ENCODE assay signal across 8 mouse cellular contexts in genomic region chr11:69686377-69686776, GRCm38 (mm10). TPM values are rescaled to one million over a fixed set of nuclear protein-coding genes. Genes with fewer than 3 reads are reported as not detected.
A peak's percentile ranks its signal among the peaks of the same experiment; 100 is the strongest.
DNase-seq lines count a peak whose midpoint lies in the region; ATAC-seq and TF ChIP-seq lines count a peak whose summit lies in the region.

No protein-coding gene starts in this region.

- TF ChIP-seq POLR2A in testis, adult 2 months (IDR thresholded peaks at IDR 0.05; ENCODE audit: control insufficient read depth, low read depth, low read length), result no peak

- no peaks in the 10 kb centered on the region for H3K36me3 ChIP-seq in embryonic facial prominence, embryonic 15.5 days
- no peaks in the 10 kb centered on the region for H3K36me3 ChIP-seq in intestine, embryonic 14.5 days (ENCODE audit: control insufficient read depth, insufficient read depth, low read length)
- H3K36me3 ChIP-seq in liver, embryonic 13.5 days, result no peaks in the 10 kb centered on the region
- H3K36me3 ChIP-seq in testis, adult 2 months (ENCODE audit: control insufficient read depth, insufficient read depth, low read length), result no peaks in the 10 kb centered on the region

- WGBS in embryonic facial prominence, embryonic 15.5 days, result 11% methylated on average over 4 of the region's 4 CpGs
- WGBS in intestine, embryonic 14.5 days, result 14% methylated on average over 4 of the region's 4 CpGs
- WGBS in liver, embryonic 13.5 days (ENCODE audit: insufficient replicate concordance), result 36% methylated on average over 4 of the region's 4 CpGs

- peak overlapping the region; percentile 51 for H3K27ac ChIP-seq in embryonic facial prominence, embryonic 15.5 days (replicated peaks)
- H3K27ac ChIP-seq in intestine, embryonic 14.5 days (ENCODE audit: low read depth), result no peak overlapping the region
- peak overlapping the region; percentile 21; the same call in 1 of the 2 replicates for H3K27ac ChIP-seq in liver, embryonic 13.5 days
- peak overlapping the region; percentile 96; the same call in 1 of the 2 replicates for H3K27ac ChIP-seq in testis, adult 2 months (ENCODE audit: control insufficient read depth, insufficient read depth, low read depth, low read length)

- TF ChIP-seq CTCF in testis, adult 2 months (IDR thresholded peaks at IDR 0.05; ENCODE audit: control insufficient read depth, insufficient read depth, insufficient replicate concordance, low read depth, low read length), result no peak

- no peaks in the 10 kb centered on the region for H3K27me3 ChIP-seq in embryonic facial prominence, embryonic 15.5 days
- no peaks in the 10 kb centered on the region for H3K27me3 ChIP-seq in intestine, embryonic 14.5 days (replicated peaks; ENCODE audit: control insufficient read depth, insufficient read depth, low read length)
- H3K27me3 ChIP-seq in liver, embryonic 13.5 days, result no peaks in the 10 kb centered on the region
- no peaks in the 10 kb centered on the region for H3K27me3 ChIP-seq in testis, adult 2 months (ENCODE audit: control insufficient read depth, insufficient read depth, low read length)

- no peak for ATAC-seq in embryonic facial prominence, embryonic 15.5 days (ENCODE audit: insufficient number of reproducible peaks, low FRiP score, low TSS enrichment, low read depth)
- ATAC-seq in intestine, embryonic 14.5 days (replicated peaks; ENCODE audit: low FRiP score, low TSS enrichment, low read depth), result no peak
- ATAC-seq in liver, embryonic 13.5 days (ENCODE audit: low read depth), result no peak

- no peak overlapping the region for H3K4me2 ChIP-seq in embryonic facial prominence, embryonic 15.5 days (replicated peaks)
- no peak overlapping the region for H3K4me2 ChIP-seq in intestine, embryonic 14.5 days (ENCODE audit: low read length)
- H3K4me2 ChIP-seq in liver, embryonic 13.5 days, result no peak overlapping the region

- peaks cover 47% of the 10 kb centered on the region for H3K4me1 ChIP-seq in embryonic facial prominence, embryonic 15.5 days
- H3K4me1 ChIP-seq in intestine, embryonic 14.5 days (replicated peaks; ENCODE audit: control insufficient read depth, insufficient read depth, low read length), result peaks cover 17% of the 10 kb centered on the region
- peaks cover 35% of the 10 kb centered on the region for H3K4me1 ChIP-seq in liver, embryonic 13.5 days (replicated peaks)
- H3K4me1 ChIP-seq in testis, adult 2 months (ENCODE audit: control insufficient read depth, insufficient read depth, low read length), result peaks cover 9% of the 10 kb centered on the region

- no peak overlapping the region for H3K9ac ChIP-seq in embryonic facial prominence, embryonic 15.5 days
- no peak overlapping the region for H3K9ac ChIP-seq in intestine, embryonic 14.5 days (ENCODE audit: low read length)
- H3K9ac ChIP-seq in liver, embryonic 13.5 days, result no peak overlapping the region

- H3K4me3 ChIP-seq in embryonic facial prominence, embryonic 15.5 days (replicated peaks), result no peak overlapping the region
- H3K4me3 ChIP-seq in intestine, embryonic 14.5 days (ENCODE audit: low read depth, low read length), result no peak overlapping the region
- no peak overlapping the region for H3K4me3 ChIP-seq in liver, embryonic 13.5 days (replicated peaks)
- no peak overlapping the region for H3K4me3 ChIP-seq in testis, adult 2 months (ENCODE audit: control insufficient read depth, low read depth, low read length)

- H3K9me3 ChIP-seq in embryonic facial prominence, embryonic 15.5 days (replicated peaks), result no peaks in the 10 kb centered on the region
- no peaks in the 10 kb centered on the region for H3K9me3 ChIP-seq in intestine, embryonic 14.5 days (ENCODE audit: control insufficient read depth, low read length)
- no peaks in the 10 kb centered on the region for H3K9me3 ChIP-seq in liver, embryonic 13.5 days (replicated peaks)

- peak; percentile 72 for DNase-seq in urinary bladder, postnatal 10 days (ENCODE audit: low spot score)
- DNase-seq in urinary bladder, adult 2 months (ENCODE audit: low spot score), result no peak
- peak; percentile 70 for DNase-seq in intestine, embryonic 14.5 days (ENCODE audit: low spot score)
- no peak for DNase-seq in liver, embryonic 13.5 days
- DNase-seq in adipocyte (ENCODE audit: low spot score), result no peak
- DNase-seq in yolk sac, embryonic 10.5 days (ENCODE audit: low spot score), result no peak

RNA-seq across cellular contexts. Expression of gene Tnfsf13, which starts 0.8 kb away (rescaled TPM):
- polyA plus RNA-seq in urinary bladder, adult 2 months (2012; rRNA removed), result 5.1 and 6.8 TPM in 2 replicates
- polyA plus RNA-seq in embryonic facial prominence, embryonic 15.5 days (2015; fragmentation: Nextera tagmentation; extraction: Ambion mirVana), result 1.0 and 1.1 TPM in 2 replicates
- polyA plus RNA-seq in intestine, embryonic 14.5 days (2014; fragmentation: Nextera tagmentation; extraction: Ambion mirVana), result 0.48 TPM in 1 of 2 replicates, not detected in the other
- 0.10 TPM in 1 of 2 replicates, not detected in the other for polyA plus RNA-seq in liver, embryonic 13.5 days (2015; fragmentation: Nextera tagmentation; extraction: Ambion mirVana)
- 4.2 and 5.6 TPM in 2 replicates for polyA plus RNA-seq in testis, adult 2 months (2012; rRNA removed)

RNA-seq across cellular contexts. Expression of gene Senp3, which starts 4.5 kb away (rescaled TPM):
- 83.4 and 108 TPM in 2 replicates for polyA plus RNA-seq in urinary bladder, adult 2 months (2012; rRNA removed)
- polyA plus RNA-seq in embryonic facial prominence, embryonic 15.5 days (2015; fragmentation: Nextera tagmentation; extraction: Ambion mirVana), result 83.7 and 90.5 TPM in 2 replicates
- 79.1 and 90.8 TPM in 2 replicates for polyA plus RNA-seq in intestine, embryonic 14.5 days (2014; fragmentation: Nextera tagmentation; extraction: Ambion mirVana)
- 37.3 and 38.6 TPM in 2 replicates for polyA plus RNA-seq in liver, embryonic 13.5 days (2015; fragmentation: Nextera tagmentation; extraction: Ambion mirVana)
- 54.7 and 67.6 TPM in 2 replicates for polyA plus RNA-seq in testis, adult 2 months (2012; rRNA removed)

RNA-seq across cellular contexts. Expression of gene Tnfsf12, which starts 9.3 kb away (rescaled TPM):
- polyA plus RNA-seq in urinary bladder, adult 2 months (2012; rRNA removed), result 85.4 and 87.0 TPM in 2 replicates
- 11.9 and 13.3 TPM in 2 replicates for polyA plus RNA-seq in embryonic facial prominence, embryonic 15.5 days (2015; fragmentation: Nextera tagmentation; extraction: Ambion mirVana)
- polyA plus RNA-seq in intestine, embryonic 14.5 days (2014; fragmentation: Nextera tagmentation; extraction: Ambion mirVana), result 8.0 and 9.4 TPM in 2 replicates
- 2.1 and 2.6 TPM in 2 replicates for polyA plus RNA-seq in liver, embryonic 13.5 days (2015; fragmentation: Nextera tagmentation; extraction: Ambion mirVana)
- 2.9 and 3.3 TPM in 2 replicates for polyA plus RNA-seq in testis, adult 2 months (2012; rRNA removed)

RNA-seq across cellular contexts. Expression of gene Tnfsfm13, which starts 9.5 kb away (rescaled TPM):
- 10.0 and 10.3 TPM in 2 replicates for polyA plus RNA-seq in urinary bladder, adult 2 months (2012; rRNA removed)
- polyA plus RNA-seq in embryonic facial prominence, embryonic 15.5 days (2015; fragmentation: Nextera tagmentation; extraction: Ambion mirVana), result 4.0 and 6.0 TPM in 2 replicates
- 2.3 and 3.7 TPM in 2 replicates for polyA plus RNA-seq in intestine, embryonic 14.5 days (2014; fragmentation: Nextera tagmentation; extraction: Ambion mirVana)
- 1.1 and 1.4 TPM in 2 replicates for polyA plus RNA-seq in liver, embryonic 13.5 days (2015; fragmentation: Nextera tagmentation; extraction: Ambion mirVana)
- polyA plus RNA-seq in testis, adult 2 months (2012; rRNA removed), result 1.3 and 1.9 TPM in 2 replicates

RNA-seq across cellular contexts. Expression of gene Eif4a1, which starts 14.2 kb away (rescaled TPM):
- 461 and 554 TPM in 2 replicates for polyA plus RNA-seq in urinary bladder, adult 2 months (2012; rRNA removed)
- 447 and 512 TPM in 2 replicates for polyA plus RNA-seq in embryonic facial prominence, embryonic 15.5 days (2015; fragmentation: Nextera tagmentation; extraction: Ambion mirVana)
- 645 and 692 TPM in 2 replicates for polyA plus RNA-seq in intestine, embryonic 14.5 days (2014; fragmentation: Nextera tagmentation; extraction: Ambion mirVana)
- polyA plus RNA-seq in liver, embryonic 13.5 days (2015; fragmentation: Nextera tagmentation; extraction: Ambion mirVana), result 351 and 453 TPM in 2 replicates
- 166 and 210 TPM in 2 replicates for polyA plus RNA-seq in testis, adult 2 months (2012; rRNA removed)

Comparison
In these comparisons a context has a peak if more than half of its experiments do, and no peak if none do; other contexts are left out.
1. DNase-seq: peak in urinary bladder, postnatal 10 days (single experiment) and intestine, embryonic 14.5 days (single experiment); none in urinary bladder, adult 2 months (single experiment), liver, embryonic 13.5 days (single experiment), adipocyte (single experiment) and yolk sac, embryonic 10.5 days (single experiment).